Mouse (Mus musculus) brain, embryonic 14.5 days (tissue): ENCODE data around the gene Syt16.

Experiments used
- CTCF ChIP-seq: fragments of 200-500 bp; IDR thresholded peaks from 2 replicates; pipeline ENCODE4 v1.5.1; 2012; ENCODE audit warnings: inconsistent platforms, mild to moderate bottlenecking, moderate library complexity, borderline replicate concordance; ENCODE audit not compliant: insufficient read depth, insufficient read length; ENCODE audit errors: extremely low read depth
- POLR2A ChIP-seq: fragments of 200-500 bp; IDR thresholded peaks from 2 replicates; pipeline ENCODE4 v1.6.1; 2012; ENCODE audit warnings: mild to moderate bottlenecking, inconsistent platforms, borderline replicate concordance; ENCODE audit not compliant: poor library complexity, insufficient read depth, insufficient read length, severe bottlenecking; ENCODE audit errors: extremely low read depth

GRCm38 (mm10) chr12:74236191-74236590 lies 238.7 kb downstream of the Syt16 start:
- TF ChIP-seq CTCF: no peak
- TF ChIP-seq POLR2A: no peak
